Mouse (Mus musculus): ENCODE results near the gene Erbb3.

DNA sequence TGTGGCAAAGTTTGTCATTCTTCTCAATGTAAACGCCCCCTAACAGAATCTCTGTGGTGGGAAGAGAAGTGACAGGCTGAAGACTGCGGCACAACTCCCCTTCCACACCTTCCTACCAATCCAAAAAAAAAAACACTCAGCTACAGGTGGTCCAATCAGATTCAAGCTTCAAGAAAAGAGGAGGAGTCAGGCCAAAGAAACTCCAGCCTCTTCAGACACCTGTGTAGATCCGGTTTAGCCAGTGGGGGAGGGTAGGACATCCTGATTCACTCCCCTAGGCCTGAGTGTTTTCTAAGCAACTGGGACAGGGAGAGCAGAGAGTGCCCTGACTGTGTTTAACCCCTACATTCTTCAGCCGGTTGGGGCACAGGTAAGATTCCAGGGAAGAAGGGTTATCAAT is 5.1 kb downstream of the Erbb3 start:
- TF ChIP-seq CTCF (IDR thresholded peaks at IDR 0.05; ENCODE audit: control insufficient read depth, insufficient read depth, low read length) (no peak), POLR2A (IDR thresholded peaks at IDR 0.05; ENCODE audit: borderline replicate concordance, control insufficient read depth, low read depth, low read length) (no peak)
